Mouse (Mus musculus) embryonic facial prominence, embryonic 12.5 days (tissue): Measurements from ENCODE around the gene Gm11032. TPM values are rescaled to one million over a fixed set of nuclear protein-coding genes. Genes with fewer than 3 reads are reported as not detected.

Experiments
- ATAC-seq: fragments of 200-750 bp; cut with Nextera tagmentation; 2 replicates; pipeline ENCODE4 v1.8.0; 2017; ENCODE audit not compliant: insufficient number of reproducible peaks, insufficient read depth, low FRiP score, low TSS enrichment
- H3K27ac ChIP-seq: fragments of 300-500 bp; sonication (generic); 2 replicates; pipeline ENCODE4 v1.5.1; 2016; ENCODE audit warnings: mild to moderate bottlenecking
- H3K27me3 ChIP-seq: fragments of 300-500 bp; sonication (generic); 2 replicates; pipeline ENCODE4 v1.6.1; 2016; ENCODE audit warnings: mild to moderate bottlenecking, moderate library complexity
- H3K36me3 ChIP-seq: fragments of 300-500 bp; sonication (generic); 2 replicates; pipeline ENCODE4 v1.6.1; 2016; ENCODE audit warnings: mild to moderate bottlenecking
- H3K4me1 ChIP-seq: fragments of 300-500 bp; sonication (generic); 2 replicates; pipeline ENCODE4 v1.6.1; 2016
- H3K4me2 ChIP-seq: fragments of 300-500 bp; sonication (generic); replicated peaks from 2 replicates; pipeline ENCODE4 v1.6.1; 2016; ENCODE audit warnings: mild to moderate bottlenecking, moderate library complexity
- H3K4me3 ChIP-seq: fragments of 300-500 bp; sonication (generic); 2 replicates; pipeline ENCODE4 v1.5.1; 2016; ENCODE audit warnings: mild to moderate bottlenecking
- H3K9ac ChIP-seq: fragments of 300-500 bp; sonication (generic); 2 replicates; pipeline ENCODE4 v1.6.1; 2016; ENCODE audit warnings: mild to moderate bottlenecking, moderate library complexity
- H3K9me3 ChIP-seq: fragments of 300-500 bp; sonication (generic); 2 replicates; pipeline ENCODE4 v1.6.1; 2016; ENCODE audit warnings: mild to moderate bottlenecking, moderate library complexity
- WGBS: fragments of 180-500 bp; shearing (Covaris S2); methylation state at CpG from one replicate; pipeline ENCODE4 v1.1.7; 2016; 5-methylcytosine and 5-hydroxymethylcytosine counted together
- polyA plus RNA-seq: library from polyadenylated mRNA; unstranded; fragments of >200 nt; fragmentation: Nextera tagmentation; extraction: Ambion mirVana; gene quantifications from 2 replicates; pipeline ENCODE4 v1.2.1, GENCODE M21; 2016

Gene Gm11032
- polyA plus RNA-seq, 1 experiment from 2014 or later = not detected

DNA sequence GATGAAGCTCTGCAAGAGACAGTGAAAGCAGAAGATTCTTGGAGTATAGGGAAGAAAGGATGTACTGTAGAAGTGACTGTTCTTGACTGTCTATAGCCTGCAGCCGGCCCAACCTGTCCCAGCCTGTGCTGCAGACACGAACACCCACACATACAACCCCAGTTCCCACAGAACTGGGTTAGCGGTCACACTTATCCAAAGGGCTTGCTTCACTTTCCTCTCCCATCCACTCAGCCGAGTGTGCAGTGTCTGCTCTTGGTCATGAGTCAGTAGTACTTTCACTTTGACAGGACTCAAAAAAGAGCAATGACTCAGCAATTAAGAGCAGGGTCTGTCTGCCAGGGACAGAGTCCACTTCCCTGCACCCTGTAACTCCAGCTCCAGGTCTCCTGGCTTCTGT, 41.5 kb downstream of the Gm11032 start:
- ATAC-seq = no peak
- Histone ChIP-seq H3K9ac (no peak overlapping the region), H3K27me3 (no peaks in the 10 kb centered on the region), H3K4me2 (no peak overlapping the region), H3K9me3 (no peaks in the 10 kb centered on the region), H3K36me3 (peaks cover 48% of the 10 kb centered on the region), H3K27ac (no peak overlapping the region), H3K4me3 (no peak overlapping the region), H3K4me1 (no peaks in the 10 kb centered on the region)
- WGBS = 83% methylated on average over 4 of the region's 4 CpGs

- Histone ChIP-seq H3K9me3 (no peaks in the 10 kb centered on the region), H3K4me3 (no peak overlapping the region), H3K36me3 (peaks cover 48% of the 10 kb centered on the region), H3K9ac (no peak overlapping the region), H3K4me1 (no peaks in the 10 kb centered on the region), H3K27me3 (no peaks in the 10 kb centered on the region), H3K27ac (no peak overlapping the region), H3K4me2 (no peak overlapping the region)
- no peak for ATAC-seq
- WGBS = 87% methylated on average over 10 of the region's 10 CpGs
These were observed 42.1 kb downstream of the Gm11032 start for GRCm38 (mm10) chr11:4661871-4662495.

DNA sequence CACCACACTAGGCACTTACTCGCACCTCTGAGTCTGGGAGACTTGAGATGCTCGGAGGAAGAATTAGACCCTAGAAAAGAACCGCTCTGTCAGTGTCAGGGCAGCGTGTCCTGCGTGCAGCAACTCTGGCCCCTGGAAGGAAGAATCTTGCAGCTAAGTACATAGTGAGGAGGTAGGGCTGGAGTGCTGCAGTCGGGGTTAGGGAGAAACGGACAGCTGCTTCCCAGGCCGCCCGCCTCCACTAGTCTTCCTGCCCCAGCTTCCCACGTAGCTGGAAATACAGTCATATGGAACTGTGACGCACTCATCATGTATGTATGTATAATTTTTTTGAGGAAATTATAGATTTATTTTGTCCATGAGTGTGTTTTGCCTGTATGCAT, 42.6 kb downstream of the Gm11032 start:
- H3K27me3 ChIP-seq = no peaks in the 10 kb centered on the region
- 90% methylated on average over 11 of the region's 11 CpGs for WGBS
- H3K27ac ChIP-seq = no peak overlapping the region
- no peak overlapping the region for H3K4me3 ChIP-seq
- no peaks in the 10 kb centered on the region for H3K9me3 ChIP-seq
- H3K9ac ChIP-seq = no peak overlapping the region
- H3K4me2 ChIP-seq = no peak overlapping the region
- ATAC-seq = no peak
- H3K4me1 ChIP-seq = no peaks in the 10 kb centered on the region
- H3K36me3 ChIP-seq = peaks cover 48% of the 10 kb centered on the region

Other genes starting within 250 kb of the Gm11032 start
- 0.10 and 0.66 TPM in 2 replicates for gene Hormad2, start 179.0 kb upstream of the Gm11032 start, polyA plus RNA-seq
- gene Mtmr3, start 25.2 kb upstream of the Gm11032 start, polyA plus RNA-seq = 37.0 and 37.9 TPM in 2 replicates
- 38.8 and 40.1 TPM in 2 replicates for gene Ascc2, start 17.7 kb downstream of the Gm11032 start, polyA plus RNA-seq
- 641 and 685 TPM in 2 replicates for gene Uqcr10, start 84.3 kb downstream of the Gm11032 start, polyA plus RNA-seq
- 60.7 and 65.3 TPM in 2 replicates for gene Zmat5, start 84.6 kb downstream of the Gm11032 start, polyA plus RNA-seq
- 0.19 and 0.20 TPM in 2 replicates for gene Cabp7, start 126.7 kb downstream of the Gm11032 start, polyA plus RNA-seq
- gene Nf2, start 229.5 kb downstream of the Gm11032 start, polyA plus RNA-seq = 70.5 and 73.3 TPM in 2 replicates